Mouse (Mus musculus): Measurements from ENCODE around the gene Capza2.

Gene Capza2

GRCm38 (mm10) chr6:17705973-17706372 is 69.9 kb downstream of the Capza2 start:
- DNase-seq (ENCODE audit: low spot score in 2 of 2) = no peak
